Mouse (Mus musculus): ENCODE measurements around the gene Stac. TPM values are rescaled to one million over a fixed set of nuclear protein-coding genes. Genes with fewer than 3 reads are reported as not detected.

The Stac gene
- total RNA-seq (2014; fragmentation: Nextera tagmentation): not detected in 2 replicates
- 0.05 TPM in 1 of 2 replicates, not detected in the other for total RNA-seq (2017)
- not detected in 2 replicates for polyA plus RNA-seq (2012)

DNA sequence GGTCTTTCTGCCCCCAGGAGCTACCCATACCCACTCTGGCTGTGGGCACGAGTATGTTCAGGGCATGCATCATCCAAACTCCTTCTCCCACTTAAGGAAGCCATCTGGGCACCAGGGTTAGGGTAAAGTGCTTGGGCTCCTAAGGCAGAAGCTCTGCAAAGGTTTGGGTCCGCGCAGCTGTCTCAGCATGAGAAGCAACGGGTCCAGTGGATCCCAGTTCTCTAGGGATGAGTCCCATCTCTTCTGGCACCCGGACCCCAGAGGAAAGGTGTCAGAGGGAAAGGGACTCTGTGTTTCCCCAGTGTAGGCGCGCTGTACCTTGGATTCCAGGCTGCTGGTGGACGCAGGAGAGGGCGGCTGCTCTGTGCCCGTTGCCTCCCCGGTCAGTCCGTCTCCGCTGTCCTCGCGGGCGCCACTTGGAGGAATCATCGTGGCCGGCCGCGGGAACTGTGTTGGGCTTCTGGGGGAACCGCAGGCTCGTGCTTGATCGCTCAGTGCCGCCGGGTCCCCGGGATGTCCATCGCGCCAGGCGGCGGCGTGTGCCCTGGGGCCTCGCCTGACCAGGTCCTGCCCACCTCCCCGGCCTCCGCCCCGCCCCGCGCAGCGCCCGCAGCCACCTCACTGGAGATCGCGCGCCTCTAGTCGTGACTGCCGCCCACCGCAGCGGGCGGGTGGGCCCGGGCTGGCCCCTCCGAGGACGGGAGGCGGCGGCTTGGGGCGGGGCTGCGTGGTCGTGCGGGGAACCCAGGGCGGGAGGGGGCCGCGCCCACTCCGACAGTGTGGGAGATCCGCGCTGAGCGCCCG lies at the start of gene Stac:
Gene Stac (minus strand): TSS at position 669 of the 804 bp plus-strand sequence.
- no peak within 1 kb of the TSS for H3K4me3 ChIP-seq (ENCODE audit: low read depth, low read length)
- no peaks in the 10 kb centered on the region for H3K27me3 ChIP-seq (ENCODE audit: insufficient read depth, low read length)
- peaks cover 50% of the 10 kb centered on the region for H3K9me3 ChIP-seq (replicated peaks)
- no peak for ATAC-seq (ENCODE audit: extremely low read depth, insufficient number of reproducible peaks, low FRiP score, poor library complexity, severe bottlenecking)
- DNase-seq (ENCODE audit: low spot score): no peak
- H3K4me1 ChIP-seq (ENCODE audit: insufficient read depth, low read depth, low read length): no peaks in the 10 kb centered on the region
- TF ChIP-seq TAL1 (conservative IDR thresholded peaks at IDR 0.05; ENCODE audit: low read depth, low read length) (no peak), GATA1 (IDR thresholded peaks at IDR 0.05; ENCODE audit: borderline replicate concordance, low read length) (no peak), GATA2 (IDR thresholded peaks at IDR 0.05; ENCODE audit: borderline replicate concordance, low read depth, low read length) (no peak), CTCF (IDR thresholded peaks at IDR 0.05; ENCODE audit: low read depth, low read length) (no peak), POLR2AphosphoS5 (IDR thresholded peaks at IDR 0.05; ENCODE audit: insufficient replicate concordance, low read depth, low read length) (no peak)
- H3K36me3 ChIP-seq (replicated peaks): no peaks in the 10 kb centered on the region

DNA sequence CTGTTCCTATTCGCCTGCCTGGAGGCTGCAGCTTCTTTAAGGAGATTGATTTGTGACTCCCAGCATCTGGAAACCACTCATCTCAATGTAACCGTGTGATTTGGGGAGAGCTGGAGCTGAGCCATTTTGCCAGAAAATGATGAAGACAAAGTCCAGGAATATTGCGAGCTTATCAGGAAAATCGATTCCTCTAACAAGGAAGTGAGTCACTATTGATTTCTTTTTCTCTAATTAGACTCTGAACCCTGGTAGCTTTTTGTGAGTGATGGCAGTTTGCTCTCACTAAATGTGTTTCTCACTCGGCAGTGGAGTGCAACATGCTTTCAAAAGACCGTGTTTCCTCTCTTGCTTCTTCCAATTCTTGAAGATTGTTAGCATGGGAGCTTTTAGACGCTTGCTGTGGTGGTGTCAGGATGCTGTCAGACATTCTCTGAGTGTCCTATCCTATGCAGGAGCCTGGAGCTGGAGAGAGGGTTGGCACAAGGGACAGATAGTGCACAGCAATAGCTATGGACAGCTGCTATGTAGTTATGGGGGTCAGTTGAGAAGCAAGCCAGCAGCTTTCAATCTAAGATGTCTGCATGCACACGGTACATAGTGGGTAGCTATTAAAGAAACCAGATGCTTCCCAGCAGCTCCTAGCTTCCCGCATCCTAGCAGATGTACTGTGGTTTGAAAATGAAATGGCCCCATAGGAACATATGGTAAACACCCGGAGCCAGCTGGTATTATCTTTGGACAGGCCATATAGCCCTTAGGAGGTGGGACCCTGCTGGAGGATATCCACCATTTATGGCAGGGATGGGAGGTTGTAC lies 49.5 kb upstream of the Stac start:
- ATAC-seq (ENCODE audit: extremely low read depth, insufficient number of reproducible peaks, low FRiP score, poor library complexity, severe bottlenecking): no peak
- TF ChIP-seq GATA1 (IDR thresholded peaks at IDR 0.05; ENCODE audit: borderline replicate concordance, low read length): no peak
- TF ChIP-seq POLR2AphosphoS5 (IDR thresholded peaks at IDR 0.05; ENCODE audit: insufficient replicate concordance, low read depth, low read length): no peak
- TF ChIP-seq TAL1 (conservative IDR thresholded peaks at IDR 0.05; ENCODE audit: low read depth, low read length): no peak
- TF ChIP-seq GATA2 (IDR thresholded peaks at IDR 0.05; ENCODE audit: borderline replicate concordance, low read depth, low read length): no peak
- no peak for TF ChIP-seq CTCF (IDR thresholded peaks at IDR 0.05; ENCODE audit: low read depth, low read length)

DNA sequence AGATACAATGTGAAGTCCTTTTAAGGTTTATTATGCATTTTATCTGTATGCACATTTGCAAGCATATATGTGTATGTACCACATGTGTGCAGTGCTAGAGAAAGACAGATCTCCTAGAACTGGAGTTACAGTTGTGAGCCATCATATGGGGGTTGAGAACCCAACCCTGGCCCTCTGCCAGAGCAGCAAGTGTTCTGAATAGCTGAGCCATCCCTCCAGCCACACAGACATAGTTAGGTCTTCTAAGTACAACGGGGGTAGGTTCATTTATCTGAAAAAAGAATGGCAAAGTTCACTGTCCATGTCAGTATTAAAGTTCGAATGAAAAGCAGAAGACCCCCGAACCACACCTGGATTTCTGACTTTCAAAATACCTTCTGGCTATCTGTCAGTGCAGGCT lies 48.9 kb upstream of the Stac start:
- ATAC-seq (ENCODE audit: extremely low read depth, insufficient number of reproducible peaks, low FRiP score, poor library complexity, severe bottlenecking) (no peak), DNase-seq (ENCODE audit: low spot score) (no peak)
- H3K36me3 ChIP-seq (replicated peaks): no peaks in the 10 kb centered on the region
- H3K27me3 ChIP-seq (ENCODE audit: insufficient read depth, low read length): no peaks in the 10 kb centered on the region
- H3K9me3 ChIP-seq (replicated peaks): peaks cover 45% of the 10 kb centered on the region
- no peak overlapping the region for H3K4me3 ChIP-seq (ENCODE audit: low read depth, low read length)
- TF ChIP-seq CTCF (IDR thresholded peaks at IDR 0.05; ENCODE audit: low read depth, low read length) (no peak), GATA1 (IDR thresholded peaks at IDR 0.05; ENCODE audit: borderline replicate concordance, low read length) (no peak), POLR2AphosphoS5 (IDR thresholded peaks at IDR 0.05; ENCODE audit: insufficient replicate concordance, low read depth, low read length) (no peak), TAL1 (conservative IDR thresholded peaks at IDR 0.05; ENCODE audit: low read depth, low read length) (no peak), GATA2 (IDR thresholded peaks at IDR 0.05; ENCODE audit: borderline replicate concordance, low read depth, low read length) (no peak)
- no peaks in the 10 kb centered on the region for H3K4me1 ChIP-seq (ENCODE audit: insufficient read depth, low read depth, low read length)

More for the DNA sequence above, 49.5 kb upstream of the Stac start:
- Histone ChIP-seq H3K4me1 (ENCODE audit: insufficient read depth, low read depth, low read length) (no peaks in the 10 kb centered on the region), H3K4me3 (ENCODE audit: low read depth, low read length) (no peak overlapping the region), H3K27me3 (ENCODE audit: insufficient read depth, low read length) (no peaks in the 10 kb centered on the region), H3K36me3 (replicated peaks) (no peaks in the 10 kb centered on the region), H3K9me3 (replicated peaks) (peaks cover 42% of the 10 kb centered on the region)
- DNase-seq (ENCODE audit: low spot score): no peak

DNA sequence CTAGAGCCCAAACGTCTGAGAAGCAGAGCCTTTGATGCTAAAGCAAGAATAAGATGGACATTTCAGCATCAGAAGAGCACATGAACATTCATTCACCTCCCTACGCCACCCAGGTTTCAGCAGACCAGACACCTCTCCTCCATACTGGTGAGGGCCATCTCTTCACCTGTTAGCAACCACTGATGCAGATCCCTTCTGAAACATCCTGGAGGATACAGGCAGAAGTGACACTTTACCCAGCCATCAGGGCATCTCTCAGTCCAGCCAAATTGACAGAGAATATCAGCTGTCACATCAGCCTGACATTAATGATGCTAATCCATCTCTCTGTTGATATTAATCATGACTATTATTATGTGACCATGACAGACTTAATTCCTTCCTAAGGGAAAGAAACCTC lies 47.6 kb upstream of the Stac start:
- Histone ChIP-seq H3K4me3 (ENCODE audit: low read depth, low read length) (no peak overlapping the region), H3K36me3 (replicated peaks) (no peaks in the 10 kb centered on the region), H3K27me3 (ENCODE audit: insufficient read depth, low read length) (no peaks in the 10 kb centered on the region), H3K4me1 (ENCODE audit: insufficient read depth, low read depth, low read length) (no peaks in the 10 kb centered on the region), H3K9me3 (replicated peaks) (peaks cover 43% of the 10 kb centered on the region)
- TF ChIP-seq GATA1 (IDR thresholded peaks at IDR 0.05; ENCODE audit: borderline replicate concordance, low read length) (no peak), GATA2 (IDR thresholded peaks at IDR 0.05; ENCODE audit: borderline replicate concordance, low read depth, low read length) (no peak), TAL1 (conservative IDR thresholded peaks at IDR 0.05; ENCODE audit: low read depth, low read length) (no peak), CTCF (IDR thresholded peaks at IDR 0.05; ENCODE audit: low read depth, low read length) (no peak), POLR2AphosphoS5 (IDR thresholded peaks at IDR 0.05; ENCODE audit: insufficient replicate concordance, low read depth, low read length) (no peak)
- DNase-seq (ENCODE audit: low spot score) (no peak), ATAC-seq (ENCODE audit: extremely low read depth, insufficient number of reproducible peaks, low FRiP score, poor library complexity, severe bottlenecking) (no peak)

DNA sequence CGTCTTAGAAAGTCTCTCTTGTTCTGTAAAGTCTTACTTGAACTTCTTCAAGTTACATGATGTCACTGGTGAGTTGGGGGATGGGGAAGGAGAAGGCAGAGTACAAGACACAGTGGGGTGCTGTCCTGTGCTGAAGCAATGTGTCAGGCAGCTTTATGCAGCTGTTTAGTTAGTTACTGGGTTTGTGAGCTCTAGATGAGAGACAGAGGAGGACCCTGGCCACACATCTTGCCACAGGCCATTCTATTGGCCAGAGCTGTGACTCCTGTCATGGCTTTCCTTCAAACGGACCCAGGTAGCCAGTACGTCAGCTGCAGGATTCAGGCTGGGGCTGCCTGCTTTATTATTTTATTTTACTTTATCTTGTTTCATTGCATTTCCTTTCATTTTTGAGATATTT lies 45.8 kb upstream of the Stac start:
- no peak for TF ChIP-seq POLR2AphosphoS5 (IDR thresholded peaks at IDR 0.05; ENCODE audit: insufficient replicate concordance, low read depth, low read length)
- no peak for TF ChIP-seq CTCF (IDR thresholded peaks at IDR 0.05; ENCODE audit: low read depth, low read length)
- TF ChIP-seq GATA2 (IDR thresholded peaks at IDR 0.05; ENCODE audit: borderline replicate concordance, low read depth, low read length): no peak
- no peak for TF ChIP-seq TAL1 (conservative IDR thresholded peaks at IDR 0.05; ENCODE audit: low read depth, low read length)
- TF ChIP-seq GATA1 (IDR thresholded peaks at IDR 0.05; ENCODE audit: borderline replicate concordance, low read length): no peak
- DNase-seq (ENCODE audit: low spot score) (no peak), ATAC-seq (ENCODE audit: extremely low read depth, insufficient number of reproducible peaks, low FRiP score, poor library complexity, severe bottlenecking) (no peak)
- H3K36me3 ChIP-seq (replicated peaks): no peaks in the 10 kb centered on the region
- peaks cover 37% of the 10 kb centered on the region for H3K9me3 ChIP-seq (replicated peaks)
- no peaks in the 10 kb centered on the region for H3K4me1 ChIP-seq (ENCODE audit: insufficient read depth, low read depth, low read length)
- no peak overlapping the region for H3K4me3 ChIP-seq (ENCODE audit: low read depth, low read length)
- no peaks in the 10 kb centered on the region for H3K27me3 ChIP-seq (ENCODE audit: insufficient read depth, low read length)
